Mouse (Mus musculus) heart, adult 2 months (tissue): ENCODE results near the gene Lrrc8c.

Source experiments
- CTCF ChIP-seq: fragments of 200-600 bp; IDR thresholded peaks from 2 replicates; pipeline ENCODE4 v1.8.1; 2022; ENCODE audit warnings: antibody characterized with exemption, mild to moderate bottlenecking, moderate library complexity
- EP300 ChIP-seq: fragments of 200-500 bp; IDR thresholded peaks from 2 replicates; pipeline ENCODE4 v1.6.1; 2011; ENCODE audit warnings: low read depth, low read length, control low read depth; ENCODE audit not compliant: insufficient read depth

GRCm38 (mm10) chr5:105547115-105547514 lies 27.9 kb downstream of the Lrrc8c start:
- no peak for TF ChIP-seq EP300
- no peak for TF ChIP-seq CTCF
